Mouse (Mus musculus) lung, postnatal 0 days (tissue): ENCODE data around the gene Rbp1.

Experiments used
- CTCF ChIP-seq: IDR thresholded peaks from 2 replicates; pipeline ENCODE4 v1.5.1; 2016; ENCODE audit warnings: antibody characterized with exemption, mild to moderate bottlenecking
- EP300 ChIP-seq: IDR thresholded peaks from 2 replicates; pipeline ENCODE4 v1.6.1; 2016; ENCODE audit warnings: antibody characterized with exemption, mild to moderate bottlenecking, control low read depth

- TF ChIP-seq CTCF (no peak), EP300 (no peak)
These were observed 4.4 kb upstream of the Rbp1 start for GRCm38 (mm10) chr9:98418346-98418745.
